Mouse (Mus musculus) liver, embryonic 13.5 days (tissue): ENCODE data around the gene Cdpf1. TPM values are rescaled to one million over a fixed set of nuclear protein-coding genes. Genes with fewer than 3 reads are reported as not detected.

Experiments
- ATAC-seq: fragments of 200-750 bp; cut with Nextera tagmentation; 2 replicates; pipeline ENCODE4 v1.8.0; 2017; ENCODE audit warnings: low read depth, mild to moderate bottlenecking, moderate number of reproducible peaks, moderate library complexity
- DNase-seq: peaks from one replicate; pipeline ENCODE4 v3.0.0; 2022
- H3K27ac ChIP-seq: fragments of 300-500 bp; sonication (generic); 2 replicates; pipeline ENCODE4 v1.5.1; 2015; ENCODE audit warnings: moderate library complexity, mild to moderate bottlenecking, inconsistent platforms
- H3K27me3 ChIP-seq: fragments of 300-500 bp; sonication (generic); 2 replicates; pipeline ENCODE4 v1.6.1; 2015; ENCODE audit warnings: mild to moderate bottlenecking, inconsistent platforms
- H3K36me3 ChIP-seq: fragments of 300-500 bp; sonication (generic); 2 replicates; pipeline ENCODE4 v1.6.1; 2015; ENCODE audit warnings: mild to moderate bottlenecking, inconsistent platforms
- H3K4me1 ChIP-seq: fragments of 300-500 bp; sonication (generic); replicated peaks from 2 replicates; pipeline ENCODE4 v1.6.1; 2015; ENCODE audit warnings: inconsistent platforms
- H3K4me2 ChIP-seq: fragments of 300-500 bp; sonication (generic); 2 replicates; pipeline ENCODE4 v1.6.1; 2015; ENCODE audit warnings: inconsistent platforms, mild to moderate bottlenecking, moderate library complexity
- H3K4me3 ChIP-seq: fragments of 300-500 bp; sonication (generic); replicated peaks from 2 replicates; pipeline ENCODE4 v1.5.1; 2015; ENCODE audit warnings: mild to moderate bottlenecking, inconsistent platforms
- H3K9ac ChIP-seq: fragments of 300-500 bp; sonication (generic); 2 replicates; pipeline ENCODE4 v1.6.1; 2015; ENCODE audit warnings: mild to moderate bottlenecking, inconsistent platforms
- H3K9me3 ChIP-seq: fragments of 300-500 bp; sonication (generic); replicated peaks from 2 replicates; pipeline ENCODE4 v1.6.1; 2016; ENCODE audit warnings: inconsistent platforms
- WGBS: fragments of 180-500 bp; shearing (Covaris S2); methylation state at CpG from one replicate; pipeline ENCODE4 v1.1.7; 2015; ENCODE audit not compliant: insufficient replicate concordance; 5-methylcytosine and 5-hydroxymethylcytosine counted together
- polyA plus RNA-seq: library from polyadenylated mRNA; unstranded; fragments of >200 nt; fragmentation: Nextera tagmentation; extraction: Ambion mirVana; gene quantifications from 2 replicates; pipeline ENCODE4 v1.2.1, GENCODE M21; 2015

Cdpf1 gene
- polyA plus RNA-seq, 1 experiment from 2014 or later: 25.9 TPM

GRCm38 (mm10) chr15:85765022-85765421 is 46.5 kb downstream of the Cdpf1 start:
- Histone ChIP-seq H3K4me1 (0 out of 2 replicates have a peak, but pooled peaks cover 5% of the 10 kb centered on the region), H3K4me2 (no peak overlapping the region), H3K27me3 (no peaks in the 10 kb centered on the region), H3K9ac (no peak overlapping the region), H3K9me3 (no peaks in the 10 kb centered on the region), H3K4me3 (no peak overlapping the region), H3K36me3 (no peaks in the 10 kb centered on the region), H3K27ac (no peak overlapping the region)
- DNase-seq (no peak), ATAC-seq (no peak)
- 28% methylated on average over 3 of the region's 3 CpGs for WGBS

- H3K4me1 ChIP-seq: no peaks in the 10 kb centered on the region
- peaks cover 4% of the 10 kb centered on the region; the same call in 1 of the 2 replicates for H3K36me3 ChIP-seq
- no peak for ATAC-seq
- H3K4me2 ChIP-seq: no peak overlapping the region
- H3K4me3 ChIP-seq: no peak overlapping the region
- DNase-seq: no peak
- H3K9ac ChIP-seq: no peak overlapping the region
- no peak overlapping the region for H3K27ac ChIP-seq
- WGBS: 55% methylated on average over 4 of the region's 4 CpGs
- no peaks in the 10 kb centered on the region for H3K27me3 ChIP-seq
- peaks cover 4% of the 10 kb centered on the region; the same call in 1 of the 2 replicates for H3K9me3 ChIP-seq
Observed at GRCm38 (mm10) chr15:85762761-85763160, 48.7 kb downstream of the Cdpf1 start.

DNA sequence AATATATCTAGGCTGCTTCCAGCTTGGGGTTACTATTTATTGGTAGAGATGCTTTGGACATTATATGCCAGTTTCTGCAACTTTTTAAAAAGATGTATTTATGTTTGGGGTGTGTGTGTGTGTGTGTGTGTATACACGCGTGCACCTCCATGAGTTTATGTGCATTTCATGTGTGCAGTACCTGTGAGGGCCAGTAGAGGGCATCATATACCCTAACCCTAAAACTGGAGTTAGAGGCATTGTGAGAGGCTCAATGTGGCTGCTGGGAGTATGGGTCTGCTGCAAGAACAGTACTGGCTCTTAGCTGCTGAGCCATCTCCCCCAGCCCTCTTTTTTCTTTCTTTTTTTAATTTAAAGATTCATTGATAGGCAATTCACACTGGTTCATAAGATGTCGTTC is 53.7 kb downstream of the Cdpf1 start:
- WGBS: 78% methylated on average over 3 of the region's 3 CpGs
- no peak overlapping the region for H3K4me3 ChIP-seq
- DNase-seq (no peak), ATAC-seq (no peak)
- H3K27ac ChIP-seq: no peak overlapping the region
- H3K9ac ChIP-seq: no peak overlapping the region
- no peaks in the 10 kb centered on the region for H3K27me3 ChIP-seq
- H3K4me2 ChIP-seq: no peak overlapping the region
- H3K4me1 ChIP-seq: 0 out of 2 replicates have a peak, but pooled peaks cover 4% of the 10 kb centered on the region
- H3K36me3 ChIP-seq: peaks cover 10% of the 10 kb centered on the region; the same call in 1 of the 2 replicates
- H3K9me3 ChIP-seq: peaks cover 10% of the 10 kb centered on the region; the same call in 1 of the 2 replicates

Other genes with a start within 250 kb of the Cdpf1 start
- gene Wnt7b, start 229.2 kb downstream of the Cdpf1 start, polyA plus RNA-seq: 0.12 and 0.35 TPM in 2 replicates
- gene Ppara, start 76.7 kb downstream of the Cdpf1 start, polyA plus RNA-seq: 7.5 and 10.3 TPM in 2 replicates
- gene Pkdrej, start 10.0 kb upstream of the Cdpf1 start, polyA plus RNA-seq: 0.06 and 0.08 TPM in 2 replicates
- gene Ttc38, start 20.6 kb upstream of the Cdpf1 start, polyA plus RNA-seq: 6.4 and 6.8 TPM in 2 replicates
- gene Gtse1, start 48.0 kb upstream of the Cdpf1 start, polyA plus RNA-seq: 24.9 and 27.7 TPM in 2 replicates
- gene Trmu, start 67.6 kb upstream of the Cdpf1 start, polyA plus RNA-seq: 17.3 and 20.3 TPM in 2 replicates
- gene Celsr1, start 222.1 kb upstream of the Cdpf1 start, polyA plus RNA-seq: 0.06 and 0.20 TPM in 2 replicates
- gene Gramd4, start 246.0 kb upstream of the Cdpf1 start, polyA plus RNA-seq: 6.8 and 7.0 TPM in 2 replicates